Mouse (Mus musculus) layer of hippocampus, postnatal 14 days (tissue): ENCODE measurements at regions not wholly inside any gene's neighbourhood (a gene's known extent, or its start where the extent isn't known, plus 50 kb on each side); places are given as distances from the start of the nearest gene placed in this dataset.

Experiments used
- DNase-seq, 2 experiments: peaks; one replicate each; pipeline ENCODE4 v3.0.0; 2021 to 2022; ENCODE audit warnings: low spot score in 2 of 2, mixed read lengths in 1 of 2

DNA sequence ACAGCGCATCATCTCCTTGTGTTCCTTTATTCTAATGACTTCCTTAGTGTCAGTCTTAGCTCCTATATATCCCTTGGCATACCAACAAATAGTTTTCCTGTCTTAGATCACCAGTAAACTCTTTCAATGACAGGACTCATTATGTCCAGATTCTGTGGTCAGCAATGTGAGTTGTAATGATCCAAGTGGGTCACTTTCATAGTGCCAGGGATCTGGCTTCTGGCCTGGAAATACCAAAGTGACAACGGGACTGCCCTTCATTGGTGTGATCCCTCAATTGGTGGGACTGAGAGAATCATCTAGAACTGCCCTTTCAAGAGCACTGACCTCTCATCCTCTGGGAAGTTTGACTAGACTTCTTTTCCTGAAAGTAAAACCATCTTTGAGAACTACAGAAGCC, 494.7 kb upstream of the A1bg start:
- no peak for DNase-seq

DNA sequence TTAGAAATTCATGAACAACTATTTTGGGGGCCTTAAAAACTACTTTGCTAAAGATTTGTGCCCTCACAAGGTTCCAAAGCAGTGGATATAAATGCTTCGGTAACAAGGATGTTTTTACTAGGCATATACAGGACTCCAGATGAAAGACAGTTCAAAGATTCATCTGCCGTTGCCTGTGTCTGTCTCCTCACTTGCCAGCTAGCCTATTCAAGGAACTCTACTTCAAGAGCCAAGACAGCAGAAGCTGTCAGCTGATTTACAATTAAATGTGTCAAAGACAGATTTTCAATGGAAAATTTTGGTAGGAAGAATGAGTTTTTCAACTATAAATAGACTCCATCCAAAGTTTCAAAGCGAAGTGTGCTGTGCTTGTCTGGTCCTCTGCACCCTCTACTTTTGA, 494.0 kb upstream of the A1bg start:
- DNase-seq, result peak in 1 of 2 experiments; percentile 20

DNA sequence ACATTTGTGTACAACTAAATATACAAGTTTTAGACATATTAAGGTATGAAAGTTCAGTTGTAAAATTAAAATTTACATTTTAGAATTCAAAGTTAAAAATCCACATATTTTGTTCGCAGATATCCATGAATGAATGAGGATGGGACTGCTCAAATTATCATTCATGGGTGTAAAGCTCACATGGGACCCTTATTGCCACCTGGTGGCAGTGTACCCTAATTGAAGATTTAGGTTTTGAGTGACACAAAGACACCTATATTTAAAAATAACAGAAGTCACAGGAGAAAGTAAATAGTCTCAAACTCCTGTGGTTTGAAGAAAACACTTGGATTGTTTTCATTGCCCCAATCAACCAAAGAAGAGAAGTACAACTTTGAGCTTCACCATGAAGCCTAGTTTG, 492.8 kb upstream of the A1bg start:
- no peak for DNase-seq

DNA sequence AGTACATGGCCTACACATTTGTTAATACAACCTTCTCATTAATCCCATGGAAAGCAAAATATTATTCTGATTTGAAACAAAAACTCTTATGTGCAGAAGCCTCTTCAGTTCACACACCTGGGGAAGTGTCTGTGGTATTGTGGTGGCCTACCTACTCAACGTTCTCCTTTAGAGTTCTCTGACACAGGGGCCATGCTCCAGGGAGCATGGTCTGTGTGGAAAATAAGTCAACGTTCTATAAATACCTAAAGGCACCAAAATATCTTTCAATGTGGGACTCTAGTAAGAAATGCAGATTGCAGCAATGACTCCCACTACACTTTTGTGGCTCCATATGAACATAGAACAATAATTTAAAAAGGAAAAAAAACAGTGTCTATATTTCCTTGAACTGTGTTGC, 489.0 kb upstream of the A1bg start:
- DNase-seq, result no peak

DNA sequence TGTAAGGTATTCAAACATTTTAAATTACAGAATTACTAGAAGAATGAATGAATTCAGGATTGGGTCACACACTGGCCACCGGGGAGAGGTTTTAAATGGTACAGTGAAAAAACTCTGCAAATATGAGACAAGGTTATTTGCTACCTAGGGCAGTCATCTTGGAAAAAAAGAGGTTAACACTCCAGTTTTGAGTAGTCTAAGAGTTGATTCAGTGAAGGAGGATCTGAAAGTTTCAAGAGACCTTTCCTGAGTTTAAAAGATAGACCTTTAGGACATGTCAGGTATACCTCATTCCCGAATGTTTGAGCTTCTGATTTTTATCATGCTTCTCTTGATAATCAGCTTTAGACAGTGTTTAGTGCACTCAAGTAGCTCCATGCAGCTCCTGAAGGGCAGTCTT, 488.0 kb upstream of the A1bg start:
- no peak for DNase-seq

DNA sequence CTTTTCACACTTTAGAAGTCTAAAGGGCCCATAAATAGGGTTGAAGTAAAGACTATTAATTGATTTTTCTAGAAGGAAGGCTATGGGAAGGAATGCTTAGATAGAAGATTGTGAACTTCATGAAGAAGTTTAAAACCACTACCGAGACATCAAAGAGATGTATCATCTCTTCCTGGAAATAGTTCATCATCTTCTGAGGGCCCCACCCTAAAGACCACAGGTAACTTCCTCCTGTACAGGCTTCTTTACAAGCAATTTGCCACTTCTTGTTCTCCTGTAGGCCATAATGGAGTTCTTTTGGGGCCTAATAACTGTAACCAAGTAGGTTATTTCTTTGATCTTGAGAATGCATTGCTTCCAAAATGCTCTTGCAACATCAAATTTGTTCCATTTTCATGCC, 485.8 kb upstream of the A1bg start:
- no peak for DNase-seq

DNA sequence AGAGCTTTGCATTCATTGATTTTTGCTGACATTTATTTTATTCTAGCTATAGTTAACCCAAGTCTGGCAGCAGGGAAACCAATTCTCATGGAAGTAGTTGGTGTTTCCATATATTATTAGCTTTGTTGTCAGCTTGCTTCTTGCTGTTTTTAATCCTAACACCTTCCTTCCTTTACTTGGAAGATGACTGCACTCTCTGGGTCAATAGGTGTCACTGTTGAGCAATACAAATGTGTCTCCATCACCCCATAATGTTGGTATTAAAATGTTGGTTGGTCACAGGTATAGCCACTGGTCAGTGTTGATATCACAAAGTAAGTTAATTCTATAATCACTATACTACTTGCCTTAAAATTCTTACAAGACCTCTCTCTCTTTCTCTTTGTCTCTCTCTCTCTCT, 477.9 kb upstream of the A1bg start:
- peak in 1 of 2 experiments; percentile 20 for DNase-seq

DNA sequence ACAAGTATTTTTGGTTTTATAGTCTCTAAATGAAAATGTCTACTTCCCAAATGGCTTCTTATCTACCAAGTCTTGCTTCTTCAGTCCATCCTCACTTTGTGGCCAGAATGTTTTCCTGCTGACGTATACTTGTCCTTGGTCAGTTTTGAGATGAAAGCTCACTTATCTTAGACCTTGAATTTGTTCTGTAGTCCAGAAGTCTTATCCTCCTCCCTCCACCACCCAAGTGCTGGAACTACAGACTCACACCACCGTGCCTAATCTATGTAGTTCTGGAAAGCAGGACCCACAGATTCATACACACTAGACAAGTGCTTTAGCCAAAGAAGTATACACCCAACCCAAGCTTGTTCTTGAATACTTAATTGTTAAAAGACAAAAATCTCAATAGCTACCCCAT, 477.2 kb upstream of the A1bg start:
- no peak for DNase-seq

DNA sequence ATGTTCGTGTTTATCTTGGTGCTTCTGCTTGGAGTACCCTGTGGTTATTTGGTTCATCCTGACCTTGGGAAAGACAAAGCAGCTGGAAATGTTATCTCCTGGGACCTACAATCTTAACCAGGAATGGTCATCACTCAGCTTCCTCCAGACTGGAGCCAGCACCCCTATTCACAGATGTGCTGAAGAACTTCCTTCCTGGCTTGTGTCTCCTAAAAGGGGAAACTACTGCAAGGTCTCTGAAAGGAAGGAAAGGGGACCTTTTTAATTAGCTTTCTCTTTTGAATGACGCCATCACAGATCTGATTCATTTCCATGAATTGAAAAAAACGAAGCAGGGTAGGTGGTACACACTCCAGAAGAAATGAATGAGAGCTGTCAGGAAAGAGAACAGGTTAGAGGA, 476.0 kb upstream of the A1bg start:
- no peak for DNase-seq

DNA sequence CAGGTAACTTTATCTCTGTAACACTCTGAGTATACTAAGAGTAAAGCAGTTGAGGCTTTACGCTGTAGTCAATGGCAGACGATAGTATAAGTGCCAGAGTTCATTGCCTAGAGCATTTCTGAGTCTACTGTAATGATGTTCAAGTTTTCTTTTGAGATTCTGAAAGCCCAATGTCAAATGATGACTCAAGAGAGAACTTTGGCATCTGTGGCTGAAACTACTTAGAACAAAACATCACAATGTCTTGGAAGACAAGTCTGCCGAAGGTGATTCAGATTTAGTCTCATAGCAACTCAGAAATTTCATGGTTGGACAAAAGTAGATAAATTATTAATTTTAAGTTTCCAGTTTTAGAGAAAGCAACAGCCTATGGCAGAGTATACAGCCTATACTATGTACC, 474.2 kb upstream of the A1bg start:
- DNase-seq, result no peak

DNA sequence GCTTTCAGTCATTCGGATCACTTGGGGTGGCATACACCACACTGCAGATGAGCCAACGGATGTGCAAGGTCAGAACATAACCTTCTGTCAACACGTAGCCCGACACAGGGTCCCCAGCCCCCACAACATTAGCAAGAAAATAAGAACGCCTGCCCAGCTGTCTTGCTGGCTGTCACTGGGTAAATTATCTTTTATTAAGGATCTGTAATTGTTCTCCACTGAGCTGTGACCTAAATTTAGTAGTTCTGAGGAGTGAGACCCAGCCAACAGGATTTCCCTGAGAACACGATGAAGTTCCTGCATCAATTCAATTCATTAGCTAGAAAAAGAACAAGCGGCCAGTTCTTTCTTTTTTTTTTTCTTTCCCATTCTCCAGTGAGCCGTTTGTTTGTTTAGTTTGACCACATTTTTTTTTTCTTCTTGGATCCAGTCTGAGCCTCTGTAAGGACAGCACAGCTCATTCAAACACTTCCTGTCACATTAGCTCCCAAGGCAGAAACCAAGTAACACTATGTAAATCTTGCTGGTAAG, 472.5 kb upstream of the A1bg start:
- DNase-seq, result peak in 1 of 2 experiments; percentile 36

DNA sequence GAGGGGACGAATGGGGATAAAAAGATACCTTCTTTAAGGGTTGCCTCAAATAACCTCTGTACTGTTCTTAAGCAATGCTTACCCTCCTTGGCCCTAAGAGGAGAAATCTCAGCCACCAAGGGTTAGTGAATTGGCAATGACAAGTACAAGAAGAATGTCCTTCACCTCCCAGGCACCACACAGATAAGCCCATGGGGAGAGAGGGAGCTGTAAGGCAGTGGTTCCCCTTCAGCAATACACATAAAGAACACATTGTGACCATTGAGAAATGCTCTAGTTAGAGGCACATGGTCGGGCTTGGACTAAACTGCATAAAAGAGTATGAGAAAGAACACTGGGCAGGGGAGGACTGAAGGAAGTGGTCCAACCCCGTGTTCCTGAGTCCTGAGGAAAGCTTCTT, 457.9 kb upstream of the A1bg start:
- no peak for DNase-seq

DNA sequence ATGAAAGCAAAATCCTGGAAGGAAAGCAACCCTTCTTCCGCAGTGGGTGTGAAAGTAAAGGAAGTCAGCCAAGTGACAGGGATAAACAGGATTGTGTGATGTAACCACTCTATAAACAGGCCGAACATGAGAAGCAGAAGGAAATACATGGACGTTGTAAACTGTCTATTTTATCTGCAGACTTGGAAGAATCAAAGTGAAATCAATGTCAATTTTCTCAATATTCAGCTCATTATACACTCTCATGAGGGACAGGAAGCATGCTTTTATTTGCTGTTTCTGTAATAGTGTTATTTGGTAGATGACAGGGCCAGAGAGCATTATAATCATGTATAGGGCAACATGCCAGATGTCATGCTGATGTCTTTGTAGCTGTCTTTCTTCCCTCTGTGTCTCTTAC, 443.5 kb upstream of the A1bg start:
- DNase-seq, result no peak

DNA sequence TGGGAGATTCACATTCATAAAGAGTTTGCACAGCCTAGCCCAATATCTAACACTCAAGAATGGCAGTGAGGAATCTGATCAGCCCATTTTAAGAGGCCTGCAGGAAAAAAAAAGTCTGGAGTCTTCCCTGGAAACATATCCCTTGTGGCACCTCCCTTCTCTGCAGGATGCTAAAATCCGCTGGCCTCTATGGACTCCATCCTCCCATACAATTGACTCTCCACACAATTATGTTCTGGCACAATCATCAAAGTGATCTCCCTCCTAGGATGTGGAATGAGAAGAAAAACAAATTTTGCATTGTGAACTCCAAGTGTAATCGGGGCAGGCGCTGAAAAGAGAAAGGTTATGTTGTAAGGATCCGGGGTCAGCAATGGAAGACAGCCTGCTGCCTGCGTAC, 442.7 kb upstream of the A1bg start:
- no peak for DNase-seq

DNA sequence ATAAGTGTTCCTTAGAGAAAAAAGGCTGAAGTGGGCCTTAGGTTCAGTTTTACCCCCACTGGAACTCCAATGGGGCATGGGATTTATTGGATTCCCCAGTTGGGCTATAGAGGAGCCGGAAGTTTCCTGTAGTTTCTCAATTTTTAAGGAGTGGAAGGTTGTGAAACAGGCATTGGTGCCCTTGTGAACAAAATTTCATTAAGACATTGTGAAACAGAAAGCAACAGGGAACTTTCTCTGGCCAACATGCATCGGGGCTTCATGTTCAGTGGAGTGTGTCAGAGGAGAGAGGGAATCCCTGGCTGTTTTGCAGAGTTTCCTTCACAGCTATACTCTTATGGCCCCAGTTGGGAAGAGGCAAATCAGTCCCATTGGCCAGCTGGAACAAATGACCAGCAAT, 441.6 kb upstream of the A1bg start:
- DNase-seq, result no peak

DNA sequence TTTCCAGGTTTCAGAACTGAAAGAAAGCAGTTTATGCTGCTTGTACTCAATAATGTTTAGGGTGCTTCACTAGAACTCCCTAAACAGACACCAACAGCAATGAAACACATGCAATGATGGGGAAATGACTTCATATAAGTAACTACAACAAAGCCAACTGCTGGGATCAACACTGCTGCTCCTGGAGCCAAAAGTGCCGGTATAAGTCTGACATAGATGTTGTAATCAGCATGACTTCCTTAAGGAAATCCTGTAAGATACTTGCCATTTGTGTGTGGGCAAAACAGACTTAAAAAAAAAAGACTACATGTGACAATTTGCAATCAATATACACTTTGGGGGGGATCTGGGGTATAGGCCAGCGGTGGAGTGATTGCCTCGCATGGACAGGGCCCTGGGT, 438.4 kb upstream of the A1bg start:
- DNase-seq, result no peak

DNA sequence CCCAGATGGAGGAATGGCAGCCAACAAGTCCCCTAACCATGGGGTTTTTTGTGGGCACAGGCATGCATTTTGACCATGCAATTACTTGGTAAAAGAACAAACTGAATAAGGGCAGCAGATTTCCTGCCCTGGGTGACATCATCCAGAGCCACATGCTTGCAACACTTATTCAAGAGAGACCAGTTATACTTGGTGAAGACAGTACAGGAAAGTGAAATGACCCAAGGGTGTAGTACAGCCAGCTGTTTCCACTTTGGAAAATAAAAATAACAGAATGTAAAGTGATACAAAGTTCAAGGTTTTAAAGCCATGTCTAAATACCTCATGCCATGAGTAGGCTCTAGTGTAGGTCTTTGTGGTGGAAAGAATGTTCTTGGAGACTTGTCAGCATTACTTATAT, 432.5 kb upstream of the A1bg start:
- no peak for DNase-seq

DNA sequence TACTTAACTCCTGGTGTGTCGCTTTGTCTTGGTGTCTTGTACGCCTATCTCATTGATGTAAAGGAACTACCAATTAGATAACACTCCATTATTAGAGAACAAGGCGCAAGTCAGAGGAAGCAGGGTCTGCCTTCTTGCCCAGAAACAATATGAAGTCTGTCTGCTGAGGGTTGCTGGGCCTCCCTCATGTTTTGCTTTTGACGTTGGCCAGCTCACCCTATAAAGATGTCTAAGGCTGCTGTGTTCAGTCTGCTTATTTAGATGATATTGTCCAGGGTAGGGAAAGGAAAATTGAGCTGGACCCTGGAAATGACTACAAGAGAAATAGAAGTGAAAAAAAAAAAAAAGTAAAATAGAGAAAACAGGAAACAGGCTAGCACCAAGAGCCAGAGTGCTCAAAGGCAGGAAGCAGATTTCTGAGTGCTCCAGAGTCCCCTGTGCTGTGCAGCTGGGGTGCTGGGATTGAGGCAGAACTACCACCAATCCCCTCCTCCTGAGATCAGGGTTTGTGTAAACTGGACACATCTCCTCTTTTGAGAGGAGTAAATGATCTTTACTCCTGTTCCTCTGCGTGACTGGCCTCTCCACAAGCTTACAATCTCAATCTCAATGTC, 429.0 kb upstream of the A1bg start:
- DNase-seq, result no peak

DNA sequence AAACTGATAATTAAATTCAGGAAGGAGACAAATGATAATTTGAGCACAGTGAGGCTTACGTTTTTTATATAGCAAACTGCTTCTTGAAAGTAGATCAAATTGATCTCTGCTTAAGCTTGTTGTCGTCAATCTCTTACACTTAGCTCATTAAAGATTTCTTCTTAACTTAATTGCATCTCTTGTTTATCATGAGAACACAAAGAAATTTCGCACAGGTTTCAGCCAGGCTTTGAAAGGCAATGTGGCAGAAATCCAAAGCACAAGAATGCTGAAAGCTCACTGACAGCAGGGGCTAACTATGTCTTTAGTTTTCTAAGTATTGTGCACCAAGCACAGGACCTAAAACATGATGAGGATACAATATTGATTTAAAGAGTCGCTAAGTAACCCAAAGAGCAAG, 422.3 kb upstream of the A1bg start:
- no peak for DNase-seq

DNA sequence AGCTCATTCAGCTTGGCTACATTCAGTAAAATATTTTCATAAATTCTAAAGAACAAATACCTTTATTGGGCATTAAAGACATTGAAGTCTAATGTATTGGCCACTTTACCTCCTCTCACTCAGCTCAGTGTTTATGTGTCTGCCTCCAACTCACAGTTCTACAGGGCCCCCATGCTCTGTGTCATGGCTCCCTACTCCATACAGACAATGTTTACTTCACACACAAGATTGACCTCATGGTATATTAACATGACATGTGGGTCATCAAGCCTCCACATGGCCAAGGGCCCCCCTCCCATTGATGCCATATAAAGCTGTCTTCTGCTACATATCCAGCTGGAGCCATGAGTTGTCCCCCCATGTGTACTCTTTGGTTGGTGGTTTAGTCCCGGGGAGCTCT, 419.8 kb upstream of the A1bg start:
- DNase-seq, result no peak

DNA sequence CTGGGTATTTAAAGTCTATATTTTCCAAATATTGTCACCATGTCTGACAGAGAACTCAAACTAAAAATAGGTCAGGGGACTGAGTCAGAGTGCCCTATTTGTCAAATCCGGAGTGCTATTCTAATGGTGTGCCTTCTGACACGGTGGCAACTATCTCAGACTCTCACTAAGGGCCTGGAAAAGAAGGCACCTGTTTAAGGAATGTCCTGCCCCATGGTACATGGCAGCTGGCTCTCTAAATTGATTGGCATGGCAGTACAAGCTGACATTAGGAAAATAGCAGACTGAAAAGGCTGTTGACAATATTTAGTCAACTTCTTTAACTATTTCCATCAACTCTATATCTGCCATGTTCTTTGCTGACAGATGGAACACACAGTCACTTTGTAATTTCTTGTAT, 405.1 kb upstream of the A1bg start:
- DNase-seq, result no peak

DNA sequence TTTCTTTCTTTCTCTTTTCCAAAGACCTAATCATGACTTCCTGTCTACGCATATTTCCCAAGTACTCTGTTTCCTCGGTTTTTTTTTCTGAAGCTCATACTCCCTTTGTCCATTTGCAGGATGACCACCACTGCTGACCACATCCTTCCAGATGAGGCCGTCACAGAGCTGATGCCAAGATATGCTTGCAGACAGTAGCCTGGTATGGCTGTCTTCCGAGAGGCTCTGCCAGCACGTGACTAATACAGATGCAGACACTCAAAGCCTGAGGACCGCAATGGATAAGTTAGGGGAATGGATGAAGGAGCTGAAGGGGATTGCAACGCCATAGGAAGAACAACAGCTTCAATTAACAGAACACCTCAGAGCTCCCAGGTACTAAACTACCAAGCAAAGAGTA, 399.4 kb upstream of the A1bg start:
- DNase-seq, result no peak

DNA sequence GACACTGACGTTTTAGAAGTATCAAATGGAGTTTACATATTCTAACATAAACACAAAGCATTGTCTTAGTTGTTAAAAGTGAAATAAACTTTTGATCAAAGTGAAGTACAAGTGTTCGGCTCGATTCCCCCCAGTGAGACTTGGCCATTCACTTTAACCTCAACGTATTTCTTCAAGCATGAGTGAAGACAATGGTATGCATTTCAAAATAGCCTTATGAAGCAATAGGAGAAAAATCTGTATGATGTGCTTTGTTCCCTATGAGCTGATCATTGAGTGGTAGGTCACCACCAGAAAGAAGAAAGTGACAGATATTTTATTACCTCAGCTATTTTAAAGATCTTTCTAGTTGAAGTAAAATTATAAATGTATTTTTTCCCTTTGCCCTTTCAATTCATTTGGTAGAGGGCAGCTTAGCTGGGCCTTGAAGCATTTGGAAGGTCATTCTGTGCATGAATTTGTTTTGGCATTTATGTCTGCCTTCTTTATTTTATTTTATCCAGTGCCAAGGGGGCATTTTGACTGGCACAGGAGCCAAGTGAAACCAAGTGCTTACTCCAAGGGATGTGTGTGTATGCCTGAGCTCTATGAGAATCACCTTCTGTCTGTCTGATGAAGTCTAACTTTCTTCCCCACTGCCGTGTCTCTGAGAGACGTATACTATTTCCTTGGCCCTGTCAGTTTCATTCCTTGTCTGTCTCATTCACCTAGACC, 386.8 kb upstream of the A1bg start:
- DNase-seq, result no peak
